Mouse (Mus musculus) adrenal gland (tissue): ENCODE results near the gene Chrna7.

Experiments used
- intact Hi-C: fragments of 180-260 bp; cut with DNase I; formaldehyde crosslinking; loops from one replicate; pipeline ENCODE4 v1.15.1; 2025
- long read RNA-seq, 2 experiments: library from polyadenylated mRNA; unstranded; transcript quantifications; one replicate each; pipeline ENCODE4 v2.0.0; 2020; ENCODE audit warnings: borderline replicate concordance in 1 of 2; ENCODE audit not compliant: insufficient replicate concordance in 1 of 2

Chrna7 gene
- long read RNA-seq, experiment 1, partial matches to known transcripts: 0 of 1 reads
- long read RNA-seq, experiment 1, other reads (novel, unspliced or antisense): 1 of 1 reads
- long read RNA-seq, experiment 2, partial matches to known transcripts: 0 of 1 reads
- long read RNA-seq, experiment 2, other reads (novel, unspliced or antisense): 0 of 1 reads

DNA sequence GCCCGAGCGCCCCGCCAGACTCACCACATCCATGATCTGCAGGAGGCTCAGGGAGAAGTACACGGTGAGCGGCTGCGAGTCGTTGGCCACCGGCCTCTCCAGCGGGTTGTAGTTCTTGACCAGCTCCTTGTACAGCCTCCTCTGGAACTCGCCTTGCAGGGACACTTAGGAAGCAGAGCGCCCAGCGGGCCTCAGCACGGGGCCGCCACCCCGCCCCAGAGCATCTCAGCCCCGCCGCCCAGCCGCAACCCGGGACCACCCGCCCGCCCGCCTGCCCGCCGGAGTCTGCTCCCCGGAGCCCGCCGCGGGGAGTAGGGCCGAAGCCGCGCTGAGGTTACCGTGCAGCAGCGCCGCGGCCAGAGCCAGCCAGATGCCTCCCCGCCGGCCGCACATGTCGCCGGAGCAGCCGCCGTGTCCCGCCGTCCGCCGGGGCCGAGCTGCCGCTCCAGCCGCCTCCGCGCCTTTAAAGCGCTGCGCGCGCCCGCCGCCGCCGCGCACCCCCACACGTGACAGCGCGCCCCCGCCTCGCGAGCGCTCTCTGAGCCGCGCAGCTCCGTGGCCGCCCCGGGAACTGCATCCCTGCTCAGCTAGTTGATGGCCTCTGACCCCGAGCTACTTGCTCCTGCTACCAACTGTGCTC, at the start of gene Chrna7:
Gene Chrna7, minus strand, starts transcription at position 486 of the 640 bp plus-strand sequence.
- intact Hi-C loops: no loop called here

DNA sequence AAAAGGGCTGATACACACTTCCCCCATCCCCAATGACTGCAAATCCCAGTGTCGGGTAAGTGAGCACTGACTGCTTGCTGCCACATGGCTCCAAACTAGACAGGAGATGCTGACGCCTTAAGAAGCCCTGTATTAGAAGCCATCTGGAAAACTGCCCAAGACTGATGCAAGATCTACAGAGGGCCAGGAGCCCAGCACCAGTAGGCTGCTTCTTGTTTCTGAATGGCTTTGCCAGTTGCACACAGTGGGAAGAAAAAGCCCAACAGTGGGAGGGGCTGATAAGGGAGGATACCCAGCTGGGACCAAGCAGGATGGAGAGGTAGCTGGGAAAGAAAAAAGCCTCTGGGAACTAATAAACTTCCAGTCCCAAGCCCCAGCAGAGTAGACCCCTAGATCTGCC, 37.0 kb upstream of the Chrna7 start:
- intact Hi-C loops: no loop called here

DNA sequence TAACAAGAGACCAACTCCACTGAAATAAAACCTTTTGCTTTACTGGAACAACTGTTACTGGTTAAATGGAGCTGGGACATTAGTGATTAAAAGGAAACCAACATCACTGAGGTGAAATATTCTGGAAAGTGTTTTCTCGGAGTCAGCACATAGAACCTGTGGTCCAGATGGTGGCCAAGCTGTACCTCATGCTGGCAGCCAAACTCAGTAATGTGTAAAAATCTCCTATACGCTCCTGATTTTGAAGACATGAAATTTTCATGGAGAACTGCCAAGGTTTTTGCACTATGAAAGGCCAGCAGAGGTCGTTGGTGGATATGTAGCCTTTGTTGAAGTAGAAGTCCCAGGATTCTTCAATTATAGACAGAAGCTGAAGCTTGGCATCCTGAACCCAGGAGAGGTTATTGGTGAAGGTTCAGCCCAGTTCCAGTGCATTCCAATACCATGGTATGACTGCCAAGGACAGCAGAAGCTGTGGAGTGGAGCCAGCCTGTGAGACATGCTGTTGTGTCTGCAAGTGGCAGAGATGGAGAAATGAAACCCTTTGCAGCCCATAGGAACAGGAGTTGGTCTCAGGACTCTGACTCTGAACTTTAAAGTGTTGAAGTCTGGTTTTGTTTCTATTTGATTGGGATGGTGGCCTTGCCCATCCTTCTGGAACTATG, 25.6 kb upstream of the Chrna7 start:
- intact Hi-C loops: no loop called here

DNA sequence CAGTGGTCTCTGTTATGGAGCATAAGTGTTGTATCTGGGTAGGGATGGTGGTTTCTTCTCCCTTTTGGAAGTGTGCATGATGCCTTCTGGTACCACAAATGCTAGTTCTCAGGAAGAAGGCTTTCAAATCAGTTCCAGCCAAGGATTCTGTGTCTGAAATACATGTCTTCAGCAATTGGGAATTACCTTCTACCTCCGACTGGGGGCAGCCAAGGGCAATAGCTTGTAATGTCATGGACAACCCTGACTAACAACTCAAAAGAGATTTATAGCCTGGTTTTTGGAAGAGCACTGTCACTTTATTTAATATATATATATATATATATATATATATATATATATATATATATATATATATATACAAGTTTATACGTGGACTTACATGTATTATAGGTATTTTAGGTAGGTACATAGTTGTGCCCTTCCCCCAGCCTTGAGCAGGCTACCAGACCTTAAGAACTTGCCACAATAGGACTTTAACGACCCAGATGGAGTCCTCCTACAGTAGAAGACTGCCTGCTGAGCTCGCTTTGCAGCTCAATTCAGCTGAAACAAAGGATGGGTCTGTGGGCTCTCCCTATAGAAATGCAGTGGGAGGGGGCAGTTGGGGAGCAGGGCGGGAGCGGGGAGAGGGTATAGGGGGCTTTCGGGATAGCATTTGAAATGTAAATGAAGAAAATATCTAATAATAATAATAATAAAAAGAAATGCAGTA, 12.9 kb upstream of the Chrna7 start:
- intact Hi-C loops: no loop called here

DNA sequence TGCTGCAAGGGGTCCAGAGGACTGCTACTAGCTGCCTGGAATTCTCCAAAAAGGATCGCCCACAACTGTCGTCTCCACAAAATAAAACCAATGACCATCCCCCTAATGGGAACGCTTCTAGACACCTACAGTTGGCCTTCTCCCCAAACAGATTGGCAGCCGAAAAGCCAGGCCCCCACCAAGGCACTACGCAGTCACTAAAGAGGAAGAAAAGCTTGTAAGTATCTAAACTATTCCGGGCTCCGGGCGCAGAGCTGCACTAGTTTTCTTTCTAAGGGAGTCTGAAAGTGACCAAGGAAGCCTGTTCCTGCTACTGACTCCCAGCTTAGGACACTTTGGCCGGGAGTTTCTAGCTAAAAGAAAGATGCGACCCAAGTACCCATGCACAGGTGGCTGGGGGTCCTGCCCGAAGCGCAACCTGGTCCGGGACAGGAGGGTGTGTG, 707 bp downstream of the Chrna7 start:
- intact Hi-C loops: no loop called here

DNA sequence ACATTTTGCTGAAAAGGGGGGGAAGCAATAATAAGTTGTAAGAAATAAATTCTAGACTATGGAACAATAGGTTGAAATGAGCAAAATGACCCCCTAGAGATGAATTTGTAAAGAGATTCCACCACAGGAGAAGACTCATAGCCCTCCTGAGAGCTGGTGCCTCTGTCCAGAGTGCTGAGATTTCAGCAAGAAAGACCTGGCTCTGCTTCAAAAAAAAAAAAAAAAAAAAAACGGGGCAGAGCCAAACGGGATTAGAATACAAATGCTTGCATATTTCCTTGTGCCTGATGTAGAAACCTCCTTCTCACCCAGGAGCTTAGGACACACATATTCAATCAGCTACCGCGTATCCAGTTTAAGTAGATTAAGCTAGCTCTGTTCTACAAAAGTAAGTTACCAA, 2.9 kb downstream of the Chrna7 start:
- intact Hi-C loops: no loop called here

DNA sequence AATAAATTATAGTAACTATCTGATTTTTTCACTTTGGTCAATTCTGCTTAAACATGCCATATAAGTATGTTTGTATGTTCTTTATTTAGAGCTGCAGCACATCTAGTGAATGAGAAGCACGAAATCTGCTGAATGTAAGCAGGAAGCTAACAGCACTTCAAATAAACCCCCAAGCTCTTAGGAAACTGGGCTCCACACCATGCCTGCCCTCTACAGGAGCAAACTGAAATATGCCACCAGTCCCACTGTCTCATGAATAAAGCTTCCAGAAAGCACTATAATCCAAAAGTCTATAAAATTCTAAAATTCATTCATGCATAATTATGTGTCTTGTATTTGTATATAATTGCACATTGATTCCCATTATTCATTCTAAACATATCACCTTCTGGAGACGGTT, 5.2 kb downstream of the Chrna7 start:
- intact Hi-C loops: no loop called here

DNA sequence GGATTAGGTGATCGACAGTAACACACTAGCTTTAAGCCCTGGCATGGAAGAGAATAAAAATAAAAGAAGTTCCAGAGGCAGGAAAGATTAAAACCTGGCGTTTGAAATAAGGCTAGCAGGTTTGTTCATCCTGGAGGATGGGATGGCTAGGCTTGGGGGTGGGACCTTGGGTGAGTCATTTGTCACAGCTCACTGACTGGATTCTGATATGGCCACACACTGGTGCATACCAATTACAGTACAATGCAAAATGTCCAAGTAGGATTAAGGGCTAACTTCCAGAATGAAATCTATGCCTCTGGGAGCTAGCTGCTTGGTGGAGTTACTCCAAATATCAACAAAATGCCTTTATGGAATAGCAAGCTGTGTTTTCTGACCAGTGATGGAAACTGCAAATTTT, 16.8 kb downstream of the Chrna7 start:
- intact Hi-C loops: no loop called here

DNA sequence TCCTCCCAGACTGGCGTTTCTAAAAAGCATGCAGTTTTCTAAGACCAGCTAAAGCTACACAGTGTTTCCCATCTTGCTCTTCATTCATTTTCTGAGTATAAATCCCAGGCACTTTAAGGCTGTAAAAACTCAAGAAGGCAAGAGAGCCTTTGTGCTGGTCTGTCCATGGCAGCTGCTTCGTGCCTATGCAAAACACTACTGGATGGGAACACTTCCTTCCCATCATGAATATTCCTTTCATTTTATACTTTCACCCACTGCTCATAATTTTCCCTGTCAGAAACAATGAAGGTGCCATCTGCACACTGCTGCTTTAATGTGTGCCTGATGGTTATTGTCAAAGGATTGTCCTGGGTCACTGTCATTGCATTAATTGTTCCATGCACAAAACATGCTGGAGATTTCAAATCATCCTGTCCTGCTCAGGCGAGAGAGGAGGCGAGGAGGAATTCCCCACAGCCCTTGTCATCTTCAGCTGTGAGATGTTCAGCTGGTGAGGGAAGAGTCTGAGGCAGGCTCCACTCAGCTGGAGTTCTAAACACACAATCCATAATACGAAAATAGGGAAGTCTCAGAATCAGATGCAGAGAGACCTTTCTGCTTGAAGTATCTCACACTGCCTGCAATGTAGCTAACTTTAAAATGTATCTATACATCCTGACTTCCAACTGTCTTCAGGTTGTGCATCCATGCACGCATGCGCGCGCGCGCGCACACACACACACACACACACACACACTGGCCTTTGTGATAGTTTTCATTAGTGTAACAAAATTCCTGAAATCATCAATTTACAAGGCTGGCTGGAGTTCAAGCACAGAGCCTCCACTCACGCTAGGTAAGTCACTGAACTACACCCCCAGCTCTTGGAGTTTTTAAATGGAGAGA, 22.5 kb downstream of the Chrna7 start:
- intact Hi-C loops: no loop called here

DNA sequence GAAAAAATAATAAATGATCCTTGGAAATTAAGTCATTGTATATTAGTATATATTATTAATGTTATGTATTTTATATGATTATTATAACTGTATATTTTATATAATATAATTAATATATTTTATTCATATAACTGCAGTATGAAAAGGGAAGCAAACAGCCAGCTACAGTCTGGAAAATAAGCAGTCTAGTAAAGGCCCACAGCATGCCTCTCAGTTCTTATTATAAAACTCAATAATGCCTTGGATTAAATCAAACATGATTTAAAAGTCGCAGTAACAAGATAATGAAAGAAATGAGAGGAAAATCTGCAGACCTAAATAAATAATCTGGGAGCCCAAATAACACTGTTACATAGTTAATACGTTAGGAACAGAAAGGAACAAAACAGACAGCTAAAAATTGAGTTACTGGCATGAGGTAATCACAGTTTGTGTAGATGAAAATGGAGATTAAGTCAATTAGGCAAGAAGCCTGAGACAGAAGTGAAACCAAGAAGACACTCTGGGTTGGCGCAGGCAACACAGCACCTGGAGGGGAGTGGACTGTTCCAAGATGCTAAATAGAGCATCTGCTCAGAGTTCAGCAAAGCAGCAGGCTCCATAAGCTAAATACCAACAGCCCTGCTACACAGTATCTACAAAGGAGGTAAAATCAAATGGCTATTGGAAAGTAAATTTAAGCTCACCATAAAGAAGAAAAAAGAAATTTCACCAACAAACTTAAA, 42.1 kb downstream of the Chrna7 start:
- intact Hi-C loops: no loop called here

DNA sequence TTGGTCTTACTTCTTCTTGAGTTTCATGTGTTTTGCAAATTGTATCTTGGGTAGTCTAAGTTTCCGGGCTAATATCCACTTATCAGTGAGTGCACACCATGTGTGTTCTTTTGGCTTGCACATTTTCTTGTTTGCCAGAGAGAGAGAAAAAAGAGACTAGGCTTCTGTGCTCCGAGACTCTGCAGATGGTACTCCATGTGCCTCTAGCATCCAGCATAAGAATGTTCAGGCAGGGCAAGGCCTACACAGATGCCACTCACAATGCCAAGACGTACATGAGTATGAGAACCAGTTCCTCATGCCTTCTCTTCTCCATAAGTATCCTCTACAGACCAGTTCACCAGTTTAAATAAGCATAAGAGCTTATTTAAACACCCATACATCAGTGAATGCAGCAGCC, 47.8 kb downstream of the Chrna7 start:
- intact Hi-C loops: no loop called here

DNA sequence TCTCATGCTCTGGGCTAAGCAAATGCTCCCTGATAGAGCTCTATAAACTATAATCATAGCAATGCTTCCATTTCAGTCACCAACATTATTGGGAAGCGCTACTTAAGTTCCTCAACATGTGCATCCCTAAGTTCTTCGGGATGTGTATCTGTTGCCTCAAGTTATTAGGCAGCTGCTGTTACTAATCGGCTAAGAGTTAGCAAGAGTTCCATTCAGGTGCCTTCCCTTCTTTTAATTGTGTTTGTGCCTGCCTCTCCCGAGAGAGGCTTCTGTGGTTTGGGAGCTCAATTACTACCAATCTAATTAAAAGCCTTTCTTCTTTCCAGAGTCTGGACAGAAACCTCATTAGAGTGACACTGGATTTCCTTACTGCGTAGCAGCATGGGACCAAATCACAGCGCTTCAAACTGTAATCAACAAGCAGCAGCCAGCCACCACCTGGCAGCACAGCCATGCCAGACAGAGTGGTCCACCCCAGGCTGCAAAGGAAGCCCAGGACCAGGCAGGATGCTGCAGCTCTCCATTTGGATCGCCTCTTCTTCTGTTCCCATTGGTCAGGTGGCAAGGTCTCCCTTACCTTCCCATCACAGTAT, 50.0 kb downstream of the Chrna7 start:
- intact Hi-C loops: no loop called here

DNA sequence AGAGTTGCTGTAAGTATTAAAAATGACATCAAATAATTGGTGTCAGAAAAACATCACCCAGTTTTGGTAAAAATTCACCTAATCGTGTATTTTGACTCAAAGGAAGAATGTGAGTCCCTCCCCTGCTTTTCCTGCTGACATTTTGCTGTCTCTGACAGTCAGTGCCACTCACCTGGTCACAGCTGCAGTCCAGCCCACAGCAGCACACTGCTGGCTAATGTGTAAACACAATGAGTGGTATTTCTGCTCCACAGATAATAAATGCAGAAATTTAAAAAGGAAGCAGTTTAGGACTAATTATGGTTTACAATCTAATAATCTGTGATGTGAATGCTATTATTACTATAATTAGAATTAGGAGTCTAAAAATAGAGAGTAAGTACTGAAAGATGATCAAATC, 59.1 kb downstream of the Chrna7 start:
- intact Hi-C loops: no loop called here

DNA sequence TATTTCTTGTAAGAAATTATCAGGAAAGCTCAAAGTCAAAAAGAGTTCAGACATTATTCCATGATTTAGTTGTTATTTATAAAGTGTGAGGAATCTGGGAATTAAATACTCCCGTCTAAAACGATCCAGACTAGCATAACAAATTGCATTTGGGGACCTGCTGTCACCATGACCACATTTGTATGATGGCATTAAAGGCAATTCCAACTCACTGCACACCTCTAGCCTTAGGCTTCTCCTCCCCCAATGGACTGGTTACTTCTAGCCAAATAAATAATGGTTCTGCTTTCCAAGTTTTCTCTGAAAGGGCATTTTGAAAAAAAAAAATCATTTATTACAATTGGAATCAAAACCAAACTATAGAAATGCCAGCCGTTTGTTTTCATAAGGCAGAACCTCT, 63.6 kb downstream of the Chrna7 start:
- intact Hi-C loops: no loop called here

DNA sequence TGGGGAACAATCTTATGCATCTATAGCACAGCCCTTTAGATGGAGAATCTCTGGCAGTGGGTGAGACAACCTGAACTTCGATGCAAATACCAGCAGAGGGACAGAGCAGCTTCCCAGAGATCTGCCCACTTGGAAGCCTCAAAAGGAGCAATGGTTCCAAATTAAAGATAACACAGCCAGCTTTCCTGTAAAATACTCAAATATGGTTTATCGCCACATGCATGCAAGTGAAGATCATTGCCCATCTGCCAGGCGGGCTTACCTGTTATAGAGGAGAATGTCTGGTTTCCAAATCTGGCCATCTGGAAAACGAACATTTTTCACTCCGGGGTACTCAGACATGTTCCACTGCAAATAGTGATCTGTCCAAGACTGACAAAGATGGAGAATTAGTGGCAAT, 64.0 kb downstream of the Chrna7 start:
- intact Hi-C loops: no loop called here

DNA sequence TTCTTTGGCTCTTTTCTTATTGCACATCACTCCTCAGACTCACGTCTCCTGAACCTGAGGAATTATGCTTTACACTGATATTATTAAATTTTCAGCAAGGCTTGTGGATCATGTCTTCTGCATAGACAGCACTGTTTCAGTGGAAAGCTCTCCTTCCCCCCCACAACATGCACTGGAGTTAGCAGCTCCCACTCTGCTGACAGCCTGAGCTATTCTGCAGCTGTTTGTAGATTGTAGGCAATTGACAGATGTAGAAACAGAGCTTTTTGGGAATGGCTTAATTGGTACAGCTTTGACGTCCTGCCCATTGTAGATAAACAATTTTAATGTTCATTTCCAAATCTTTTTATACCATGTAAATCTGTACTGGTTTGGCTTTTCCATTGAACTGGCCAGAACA, 89.8 kb downstream of the Chrna7 start:
- intact Hi-C loops: no loop called here

DNA sequence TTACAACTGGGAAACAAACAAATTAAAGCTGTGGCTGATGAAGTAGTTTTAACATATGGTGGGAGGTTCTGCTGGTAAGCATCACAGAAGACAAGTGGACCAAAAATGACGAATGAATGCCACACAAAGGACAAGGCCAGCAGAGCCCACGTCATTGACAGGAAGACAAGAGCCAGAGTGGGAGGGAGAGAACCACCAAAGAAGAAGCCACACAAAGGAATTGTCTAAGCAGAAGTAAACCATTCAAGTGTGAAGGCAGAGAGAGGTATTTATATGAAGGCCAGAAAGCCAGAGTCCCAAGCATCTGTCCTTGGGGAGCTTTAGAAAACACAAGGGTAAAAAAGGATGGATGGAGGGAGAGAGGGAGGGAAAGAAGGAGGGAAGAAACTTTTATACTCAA, 98.7 kb downstream of the Chrna7 start:
- intact Hi-C loops: no loop called here

DNA sequence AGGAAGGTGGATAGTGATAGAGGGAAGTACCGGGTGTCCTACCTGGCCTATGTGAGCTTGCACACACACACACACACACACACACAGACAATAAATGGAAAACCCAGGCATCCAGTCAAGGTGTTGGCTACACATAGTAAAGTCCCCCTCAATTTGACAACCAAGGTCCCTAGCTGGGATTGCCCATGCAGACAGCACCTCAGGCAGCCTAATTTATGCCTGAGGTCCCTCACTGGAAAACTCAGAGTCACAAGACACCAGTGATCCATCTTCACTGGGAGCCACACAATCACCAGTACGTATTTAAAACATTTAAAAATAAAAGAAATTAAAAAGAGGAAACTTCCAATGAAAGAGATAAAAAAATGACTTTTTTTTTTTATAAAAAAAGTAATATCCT, 99.1 kb downstream of the Chrna7 start:
- intact Hi-C loops: no loop called here

DNA sequence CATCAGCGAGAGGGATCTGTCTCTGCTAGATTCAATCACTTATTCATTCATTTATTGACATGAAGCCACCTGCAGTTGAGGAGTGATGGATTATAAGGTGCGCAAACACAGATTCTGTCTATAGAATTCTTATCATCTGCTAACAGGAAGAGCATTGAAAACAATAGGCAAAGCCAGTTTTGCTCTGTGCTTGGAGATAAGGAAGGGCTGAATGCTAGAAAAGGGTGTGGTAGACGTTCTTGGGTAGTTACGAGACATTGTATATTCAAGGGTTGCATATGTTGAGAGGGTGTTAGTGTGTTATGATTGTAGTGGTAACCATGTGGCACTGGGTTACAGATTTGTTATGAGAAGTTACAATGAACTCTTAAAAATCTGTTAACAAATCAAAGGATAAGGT, 103.0 kb downstream of the Chrna7 start:
- intact Hi-C loops: no loop called here

DNA sequence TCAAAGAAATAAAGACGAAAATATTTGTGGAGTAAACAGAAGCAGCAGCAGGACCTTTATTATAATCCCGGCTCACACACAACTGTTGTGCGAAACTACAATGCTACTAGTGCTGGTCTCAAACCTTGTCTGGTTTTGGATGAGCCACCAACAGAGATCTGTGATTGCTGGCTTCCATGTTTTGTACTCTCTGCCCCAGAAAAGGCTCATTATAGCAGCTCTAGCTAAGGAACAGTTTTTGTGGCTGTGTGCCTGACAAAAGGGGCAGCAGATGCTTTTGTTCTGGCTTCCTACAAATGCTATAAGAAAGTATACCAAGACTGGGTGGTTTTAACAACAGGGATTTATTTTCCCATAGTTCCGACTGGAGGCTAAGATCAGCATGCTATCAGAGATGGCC, 126.4 kb downstream of the Chrna7 start:
- intact Hi-C loops: no loop called here
